Mouse (Mus musculus) urinary bladder, adult 18-20 months (tissue): Measurements from ENCODE around the gene Auh.

Experiments used
- DNase-seq, 2 experiments: peaks; one replicate each; pipeline ENCODE4 v3.0.0; 2022; ENCODE audit warnings: low spot score in 2 of 2, mixed read lengths in 2 of 2

Gene Auh

DNA sequence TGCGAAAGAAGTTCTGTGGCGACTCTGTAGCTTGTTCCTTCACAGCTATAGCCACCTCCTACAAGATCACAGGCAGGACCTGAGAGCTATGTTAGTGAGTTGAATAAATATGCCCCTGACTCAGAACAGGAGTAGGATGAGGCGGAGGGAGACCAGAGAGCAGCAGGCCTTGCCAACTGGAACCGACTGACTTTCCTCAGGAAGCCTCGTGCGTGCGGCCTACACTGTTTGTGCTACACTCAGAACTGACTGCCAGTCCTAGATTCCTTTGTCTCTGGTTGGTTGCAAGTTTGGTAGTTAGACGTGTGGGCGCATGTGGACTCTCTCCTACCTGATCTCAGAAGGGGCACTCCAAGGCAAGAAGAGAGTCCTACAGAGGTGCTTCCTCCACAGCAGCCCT is 50.2 kb downstream of the Auh start:
- DNase-seq, result no peak

DNA sequence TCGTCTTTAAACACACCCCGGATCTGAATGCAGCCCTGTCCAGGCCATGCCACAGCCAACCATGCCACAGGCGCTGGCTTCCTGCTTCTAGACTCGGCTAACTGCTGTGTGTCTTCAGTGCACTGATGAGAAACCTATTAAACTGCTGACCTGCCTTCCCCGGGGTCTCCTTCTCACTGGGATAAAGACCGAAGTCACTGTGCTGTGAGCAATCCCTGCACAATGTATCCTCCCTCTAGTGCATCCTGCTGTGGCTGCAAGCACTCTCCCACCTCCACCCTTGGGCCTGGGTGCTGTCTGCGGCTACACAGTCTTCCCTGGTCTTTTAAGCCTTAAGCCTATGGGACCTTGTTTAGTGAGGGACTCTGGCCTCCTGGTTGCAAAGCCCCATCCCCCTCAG is 50.7 kb downstream of the Auh start:
- no peak for DNase-seq

DNA sequence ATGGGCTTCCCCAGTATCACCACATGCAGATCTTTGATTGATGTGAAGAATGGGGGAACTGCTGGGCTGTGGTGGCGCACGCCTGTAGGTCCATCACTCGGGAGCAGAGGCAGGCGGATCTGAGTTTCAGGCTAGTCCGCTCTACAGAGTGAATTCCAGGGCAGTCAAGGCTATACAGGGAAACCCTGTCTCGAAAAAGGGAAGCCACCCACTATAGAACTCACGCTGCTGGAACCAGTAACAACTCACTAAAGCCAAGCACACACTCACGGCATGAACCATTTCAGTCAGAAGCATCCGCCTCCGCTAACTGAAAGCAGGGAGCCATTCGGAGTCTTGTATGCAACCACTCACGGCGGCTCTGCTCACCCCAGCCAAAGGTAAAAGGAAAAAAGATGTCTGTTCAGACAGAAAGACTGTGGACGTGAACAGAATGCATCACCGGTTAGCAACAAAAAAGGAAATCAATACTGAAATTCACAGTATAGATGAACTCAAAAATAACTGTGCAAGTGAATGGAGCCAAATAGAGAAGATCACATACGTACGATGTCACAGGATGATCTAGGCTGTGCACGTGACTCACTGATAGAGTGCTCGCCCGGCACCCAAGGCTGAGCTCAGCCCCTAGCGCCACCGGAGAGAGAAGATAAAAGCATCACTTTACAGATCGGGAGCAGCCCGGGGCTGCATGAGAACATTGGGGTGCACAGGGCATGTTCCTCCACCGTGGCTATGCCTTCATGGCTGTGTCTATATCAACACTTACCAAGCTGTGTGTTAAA is 53.7 kb downstream of the Auh start:
- DNase-seq, result no peak

DNA sequence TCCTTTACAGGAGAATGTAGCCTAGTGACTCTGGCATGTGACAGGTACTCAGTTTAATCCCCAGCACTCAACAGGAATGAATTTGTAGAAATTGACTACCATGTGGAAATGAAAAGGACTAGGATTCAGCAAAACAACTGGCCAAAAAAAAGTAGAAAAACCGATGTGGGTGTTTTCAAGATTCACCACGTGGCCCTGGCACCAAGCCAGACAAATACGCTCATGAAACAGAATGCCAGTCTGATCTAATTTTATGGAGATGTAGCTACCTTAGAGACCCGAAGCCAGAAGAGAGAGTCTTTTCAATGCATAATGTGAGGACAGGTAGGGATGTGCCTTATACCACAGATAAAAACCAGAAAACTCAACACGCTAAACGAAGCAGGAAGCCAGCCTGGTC is 54.4 kb downstream of the Auh start:
- no peak for DNase-seq

DNA sequence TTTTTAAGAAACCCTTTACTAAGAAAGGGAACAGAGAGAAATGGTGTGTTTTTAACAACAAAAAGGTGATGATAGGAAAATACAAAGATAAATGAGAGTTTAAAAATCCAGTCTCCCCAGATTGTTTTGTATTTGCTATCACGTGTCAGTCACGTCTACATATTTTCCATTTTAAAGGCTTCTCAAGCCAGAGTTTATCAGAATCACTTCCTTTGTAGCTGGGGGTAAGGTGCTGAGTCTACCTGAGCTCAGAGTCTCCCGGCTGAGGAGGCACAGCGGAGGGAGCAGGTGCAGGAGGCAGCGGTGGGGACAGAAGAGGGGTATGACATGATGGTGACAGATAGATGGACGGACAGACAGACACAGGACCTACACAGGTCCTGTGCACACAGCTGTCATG is 55.1 kb downstream of the Auh start:
- DNase-seq, result no peak

DNA sequence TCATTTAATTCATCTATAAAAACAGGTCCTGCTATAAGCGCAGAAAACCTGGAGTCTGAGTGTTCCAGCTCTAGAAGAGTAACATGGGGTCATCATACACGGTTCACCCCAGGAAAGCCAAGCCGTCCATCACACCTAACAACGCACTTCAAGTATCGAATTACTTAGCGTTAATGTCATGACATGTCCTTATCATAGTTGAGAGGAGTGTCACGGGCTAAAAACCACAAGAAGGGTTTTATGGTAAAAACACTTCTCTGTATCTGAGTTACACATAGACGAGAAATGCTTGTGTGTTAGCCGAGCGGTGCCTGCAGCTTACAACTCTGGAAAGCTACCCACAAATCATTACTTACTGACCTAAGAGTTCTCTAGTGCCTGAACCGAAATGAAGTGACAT is 55.6 kb downstream of the Auh start:
- DNase-seq, result no peak

DNA sequence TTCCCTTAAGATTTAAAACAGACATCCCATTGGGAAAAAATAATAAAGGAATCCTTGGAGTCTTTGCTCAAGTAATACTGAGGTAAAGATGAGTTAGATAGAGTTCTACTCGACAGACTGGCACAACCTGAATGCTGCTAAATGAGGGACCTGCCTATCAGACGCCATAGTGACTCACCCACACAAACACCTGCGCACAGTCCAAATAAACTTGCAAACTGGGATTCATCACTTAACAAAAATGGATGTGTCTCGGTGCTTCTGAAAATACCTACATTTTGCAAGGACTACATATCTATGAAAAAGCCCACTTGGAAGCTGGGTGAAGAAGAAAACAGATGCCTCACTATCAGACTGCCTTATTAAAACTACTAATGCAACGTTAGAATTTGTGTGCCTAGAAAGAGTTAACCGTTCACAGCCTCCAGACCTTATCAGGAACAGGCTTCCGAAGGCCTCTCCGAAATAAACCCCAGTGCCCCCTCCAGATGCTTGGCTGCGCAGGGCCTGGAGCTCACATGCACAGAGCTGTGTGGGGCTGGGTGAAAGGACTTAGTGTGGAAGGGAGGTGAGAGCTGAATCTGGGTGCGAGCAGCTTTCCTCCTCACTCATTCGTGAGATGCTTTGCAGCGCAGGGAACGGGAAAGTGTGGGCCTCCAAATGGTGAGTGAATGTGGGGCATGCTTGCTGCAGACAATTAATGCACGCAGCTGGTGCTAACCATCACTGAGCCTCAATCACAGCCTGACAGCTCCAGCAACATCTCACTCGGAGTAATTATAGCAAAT is 63.3 kb downstream of the Auh start:
- no peak for DNase-seq

DNA sequence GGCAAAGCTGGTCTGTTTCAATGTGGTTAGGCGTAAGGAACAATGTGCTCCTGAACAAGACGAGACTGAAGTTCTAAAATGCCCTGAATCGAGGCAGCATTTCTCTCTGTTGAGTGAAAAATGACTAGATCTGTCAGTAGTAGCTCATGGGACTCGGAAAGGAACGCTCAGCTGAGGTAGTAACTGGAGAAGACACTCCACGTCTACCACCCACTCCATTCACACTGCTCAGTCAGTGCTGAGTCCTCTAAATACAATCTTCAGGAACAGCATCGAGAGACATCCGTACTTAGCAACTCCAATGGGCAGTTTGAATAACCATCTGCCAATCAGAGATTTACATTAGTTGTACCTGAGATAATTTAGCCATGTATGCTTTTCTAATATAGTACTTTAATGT is 66.0 kb downstream of the Auh start:
- DNase-seq, result no peak

DNA sequence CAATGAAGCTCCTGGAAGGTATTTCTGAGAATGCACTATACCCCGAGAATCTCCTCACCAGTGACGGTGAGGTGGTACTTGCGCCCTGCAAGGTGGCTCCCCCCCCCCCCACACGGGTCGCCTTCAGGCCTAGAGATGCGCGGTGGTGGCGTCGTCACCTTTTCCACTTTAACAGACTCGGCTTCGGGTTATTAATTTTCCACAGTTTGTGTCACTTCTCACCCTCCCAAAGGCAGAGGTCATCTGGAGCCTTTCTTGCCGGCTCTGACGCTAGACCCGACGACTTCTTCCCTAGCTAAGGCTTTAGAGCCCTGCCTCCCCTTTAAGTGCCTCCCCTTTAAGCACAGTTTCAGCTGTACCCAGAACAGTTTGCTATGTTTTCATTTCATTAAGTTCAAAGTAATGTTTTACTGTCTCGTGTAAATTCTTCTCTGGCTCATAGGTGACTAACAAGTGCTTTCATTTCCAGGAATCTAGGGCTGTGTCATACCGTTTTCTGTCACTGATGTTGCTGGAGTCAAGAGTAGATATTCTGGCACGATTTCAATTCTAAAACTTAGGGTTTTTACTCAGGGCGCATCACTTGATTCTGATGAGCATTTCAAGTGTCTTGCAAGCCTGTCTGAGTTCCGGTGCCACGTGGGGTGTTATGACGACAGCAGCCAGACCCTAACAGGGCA is 69.3 kb downstream of the Auh start:
- DNase-seq, result no peak

DNA sequence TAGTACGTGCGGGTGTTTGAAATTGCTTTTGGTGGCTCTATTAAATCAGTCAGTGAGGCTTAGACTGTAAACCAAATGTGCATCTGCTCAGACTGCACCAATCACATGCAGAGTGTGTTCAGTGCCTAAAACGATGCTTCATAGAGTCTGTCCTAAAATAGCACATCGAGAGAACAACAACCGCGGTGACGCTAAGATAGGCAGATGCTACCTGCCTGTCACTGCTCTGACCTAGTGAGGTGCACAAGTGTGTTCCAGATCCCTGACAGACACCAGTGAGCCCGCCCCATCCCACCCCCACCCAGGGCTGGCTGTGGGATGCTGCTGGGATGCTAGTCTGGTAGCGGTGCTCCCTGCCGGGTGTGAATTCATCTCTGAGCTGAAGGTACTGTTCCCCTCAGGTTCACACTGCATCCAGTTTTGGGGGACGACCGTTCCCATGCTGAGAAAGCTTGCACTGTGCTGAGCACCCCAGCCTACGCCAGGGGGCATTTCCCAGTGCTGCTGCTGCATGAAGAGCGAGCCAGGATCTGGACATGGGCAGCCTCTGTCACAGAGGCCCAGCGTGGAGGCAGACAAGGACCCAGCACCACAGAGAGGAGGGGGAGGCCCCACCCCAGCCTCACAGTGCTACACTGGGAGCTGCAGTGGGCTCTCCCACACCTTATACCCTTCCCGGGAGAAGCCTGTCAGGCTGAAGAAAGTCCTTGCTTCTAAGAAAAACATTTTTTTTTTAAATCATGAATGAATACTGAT is 70.2 kb downstream of the Auh start:
- no peak for DNase-seq

DNA sequence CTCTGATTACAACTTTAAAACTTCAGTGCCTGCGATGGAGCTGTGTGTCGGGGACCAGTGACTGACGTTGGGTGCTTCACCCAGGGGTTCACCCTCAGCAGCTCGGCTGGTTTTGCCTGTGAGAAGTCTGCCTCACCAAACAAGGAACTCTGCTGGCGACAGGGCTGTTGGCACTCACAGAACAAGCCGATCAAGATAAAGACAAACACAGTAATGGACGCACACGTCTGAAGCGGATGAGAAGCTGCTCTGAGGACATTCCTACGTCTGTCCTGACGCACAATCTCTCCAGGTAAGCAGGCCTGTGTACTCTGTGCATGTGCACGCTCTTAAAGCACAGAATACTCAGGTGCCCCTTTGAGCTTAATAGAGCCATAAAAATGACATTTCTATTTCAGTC is 71.1 kb downstream of the Auh start:
- peak; percentile 34 to 52 for DNase-seq

DNA sequence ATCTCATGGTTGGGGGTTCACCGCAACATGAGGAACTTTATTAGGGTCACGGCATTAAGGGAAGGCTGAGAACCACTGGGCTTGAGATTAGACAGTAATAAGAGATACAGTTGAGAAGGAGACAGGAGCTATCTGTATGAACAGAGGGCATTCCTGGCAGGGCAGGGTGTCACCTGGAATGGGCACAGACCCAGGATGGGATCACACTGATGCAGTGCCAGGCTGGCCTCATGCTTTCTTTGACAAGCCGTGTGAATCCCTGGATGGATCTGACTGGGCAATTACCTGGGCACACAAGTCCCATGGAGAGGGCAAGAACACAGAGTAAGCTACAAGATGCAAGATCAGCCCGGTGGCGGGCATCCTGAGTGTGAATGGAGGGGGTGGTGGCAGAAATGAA is 71.7 kb downstream of the Auh start:
- no peak for DNase-seq

DNA sequence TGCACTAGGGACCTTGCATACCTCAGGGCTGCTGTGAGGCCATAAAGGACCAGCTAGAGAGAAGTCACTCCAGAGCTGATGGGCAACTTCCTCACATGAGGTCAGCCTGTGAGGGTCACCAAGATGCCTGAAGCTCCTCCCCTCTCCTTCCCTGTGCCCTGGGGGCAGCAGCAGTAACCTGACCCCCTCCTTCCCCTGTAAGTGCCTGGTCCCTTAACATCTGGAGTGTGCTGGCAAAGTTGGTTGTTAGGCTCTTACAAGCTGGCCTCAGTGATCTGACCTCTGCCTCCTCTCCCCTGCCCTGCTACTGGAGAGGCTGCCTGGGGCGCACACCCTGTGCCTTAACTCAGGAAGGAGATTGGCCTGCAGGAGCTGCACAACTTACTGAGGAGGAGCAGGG is 75.9 kb downstream of the Auh start:
- DNase-seq, result no peak

DNA sequence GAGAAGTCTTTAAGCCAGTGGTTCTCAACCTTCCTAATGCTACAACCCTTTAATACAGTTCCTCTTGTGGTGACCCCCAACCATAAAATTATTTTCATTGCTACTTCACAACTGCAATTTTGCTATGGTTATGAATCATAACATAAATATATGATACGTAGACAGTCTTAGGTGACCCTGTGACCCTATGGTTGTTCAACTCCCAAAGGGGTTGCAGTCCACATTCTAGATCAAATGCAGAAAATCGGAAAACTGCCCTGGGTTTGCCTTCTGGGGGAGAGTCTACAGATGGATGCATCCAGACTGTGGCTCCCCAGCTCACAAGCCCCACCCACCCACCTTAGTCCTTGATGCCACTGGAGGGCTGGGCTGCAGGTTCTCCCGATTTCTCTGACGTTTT is 77.6 kb downstream of the Auh start:
- no peak for DNase-seq

DNA sequence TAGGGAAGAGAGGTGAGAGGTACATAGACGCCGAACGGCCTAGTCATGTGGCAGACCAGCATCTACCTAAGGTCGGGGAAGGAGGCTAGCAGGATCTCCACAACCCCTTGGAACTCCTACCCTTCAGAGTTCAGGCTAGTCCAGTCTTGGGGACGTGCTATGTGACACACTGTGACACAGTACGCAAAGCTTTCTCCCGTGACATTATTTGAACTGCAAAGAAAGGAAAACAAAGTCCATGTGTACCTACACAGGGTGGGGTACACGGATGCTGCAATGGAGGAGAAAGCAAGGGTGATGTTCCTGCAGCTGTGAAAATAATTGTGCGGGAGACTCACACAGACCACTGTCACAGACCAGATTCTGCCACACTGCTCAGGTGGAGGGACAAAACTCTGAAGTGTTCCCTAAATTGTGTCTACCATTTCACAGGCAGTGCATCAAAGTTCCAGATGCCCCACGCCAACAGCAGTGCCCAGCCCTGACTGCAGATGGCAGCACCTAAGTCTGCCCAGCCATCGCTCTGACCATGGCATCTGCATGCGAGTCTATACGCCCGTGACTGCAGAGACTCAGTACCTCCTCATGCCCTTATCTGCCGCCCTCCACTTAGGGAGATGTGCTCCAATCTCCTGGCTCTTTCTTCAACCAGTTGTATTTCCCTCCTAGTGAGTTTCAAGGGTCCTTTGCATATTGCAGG is 79.3 kb downstream of the Auh start:
- no peak for DNase-seq

DNA sequence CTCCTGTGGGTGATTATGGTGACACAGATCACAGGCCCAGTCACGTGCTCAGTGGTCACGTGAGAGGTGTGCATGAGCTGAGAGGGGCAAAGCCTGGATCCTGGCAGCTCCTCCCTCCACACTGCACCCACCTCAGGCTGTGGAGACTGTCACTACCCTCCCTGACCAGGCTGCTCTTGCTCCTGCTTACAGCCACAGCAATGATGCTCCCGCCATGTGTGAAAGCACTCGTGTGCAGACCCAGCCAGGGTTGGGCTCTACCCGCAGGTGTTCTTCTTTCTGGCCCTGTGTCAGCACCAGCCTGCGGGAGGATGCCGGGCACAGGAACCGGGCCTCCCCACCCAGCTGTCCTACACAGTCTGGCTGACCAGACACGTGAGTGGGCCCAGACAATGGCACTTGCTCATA is 80.1 kb downstream of the Auh start:
- no peak for DNase-seq

DNA sequence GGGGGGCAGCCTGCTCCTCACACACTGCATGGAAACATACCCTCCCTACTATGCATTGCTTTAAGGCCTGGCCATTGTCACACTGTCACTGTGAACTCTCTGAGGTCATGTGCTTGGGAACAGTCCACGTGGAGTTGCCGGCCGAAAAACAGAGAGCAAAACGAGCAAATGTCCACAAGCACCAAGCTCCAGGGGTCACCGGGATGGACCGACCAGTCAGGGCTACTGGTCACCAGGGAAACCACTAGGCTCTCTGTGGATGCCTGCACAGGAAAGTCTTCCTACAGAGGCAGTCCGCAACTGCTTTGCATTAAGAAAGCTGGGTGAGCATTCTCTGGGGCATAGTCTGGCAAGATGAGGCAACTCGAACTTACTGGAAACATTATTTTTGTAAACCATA is 82.0 kb downstream of the Auh start:
- DNase-seq, result no peak

DNA sequence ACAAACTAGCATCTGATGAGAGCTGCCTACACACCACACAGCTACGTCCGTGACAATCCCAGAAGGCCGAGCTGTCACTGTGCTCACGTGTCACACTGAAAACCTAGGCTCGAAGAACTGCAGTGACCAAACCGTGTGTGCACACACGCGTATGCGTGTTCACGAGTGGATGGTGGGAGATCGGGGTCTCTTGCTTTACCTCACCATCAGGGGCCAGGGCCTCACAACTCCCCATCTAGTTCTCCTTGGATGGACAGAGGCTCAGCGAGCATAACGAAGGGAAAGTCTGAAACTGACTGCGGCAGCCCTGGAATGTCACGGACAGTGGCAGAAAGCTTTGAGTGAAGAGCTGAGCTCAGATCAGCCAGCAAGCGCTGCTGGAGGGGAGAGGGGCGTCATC is 82.4 kb downstream of the Auh start:
- no peak for DNase-seq

DNA sequence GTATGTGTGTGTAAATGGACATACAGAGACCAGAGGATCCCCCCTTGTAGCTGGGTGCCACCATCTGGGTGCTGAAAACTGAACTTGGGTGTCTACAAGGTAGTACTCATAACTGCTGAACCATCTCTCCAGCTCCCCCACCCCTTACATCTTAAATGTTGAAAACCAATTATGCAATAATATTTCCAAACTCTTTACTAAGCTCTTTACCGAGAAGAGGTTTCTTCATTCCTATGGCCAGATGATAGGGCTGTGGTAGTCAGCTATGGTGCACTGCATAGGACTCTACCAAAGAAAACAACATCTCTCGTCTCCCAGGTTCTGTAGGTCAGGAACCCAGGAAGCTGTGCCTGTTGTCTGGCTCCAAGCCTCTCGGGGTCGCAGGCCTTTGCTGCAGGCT is 83.9 kb downstream of the Auh start:
- DNase-seq, result no peak

DNA sequence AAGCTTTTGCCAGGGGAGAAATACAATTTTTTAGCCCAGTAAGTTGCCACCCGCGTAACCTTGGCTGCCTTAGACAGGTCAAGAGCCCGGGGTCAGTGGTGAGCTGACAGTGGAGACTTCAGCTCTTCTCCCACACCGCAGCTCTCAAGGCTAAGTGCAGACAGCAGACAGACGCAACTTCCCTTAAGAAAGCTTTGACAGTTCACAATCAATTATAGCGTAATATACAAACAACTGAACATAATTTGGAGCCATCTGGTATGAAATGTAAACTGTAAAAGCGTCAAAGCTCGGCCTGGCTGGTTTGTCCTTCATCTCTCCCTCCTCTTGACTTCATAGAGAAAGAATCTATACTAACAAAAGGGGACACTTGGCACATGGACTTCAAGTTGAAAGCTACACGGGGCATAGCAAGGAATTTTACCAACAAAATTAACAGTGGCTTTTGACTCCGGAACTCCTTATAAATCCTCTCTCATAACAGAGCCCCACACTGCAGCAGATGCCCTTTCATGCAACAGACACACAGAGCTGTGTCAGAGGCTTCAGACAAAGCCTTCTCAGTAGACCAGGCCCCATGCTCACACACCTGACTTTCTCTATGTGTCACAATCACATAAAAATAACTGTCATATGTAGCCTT is 85.8 kb downstream of the Auh start:
- DNase-seq, result no peak

DNA sequence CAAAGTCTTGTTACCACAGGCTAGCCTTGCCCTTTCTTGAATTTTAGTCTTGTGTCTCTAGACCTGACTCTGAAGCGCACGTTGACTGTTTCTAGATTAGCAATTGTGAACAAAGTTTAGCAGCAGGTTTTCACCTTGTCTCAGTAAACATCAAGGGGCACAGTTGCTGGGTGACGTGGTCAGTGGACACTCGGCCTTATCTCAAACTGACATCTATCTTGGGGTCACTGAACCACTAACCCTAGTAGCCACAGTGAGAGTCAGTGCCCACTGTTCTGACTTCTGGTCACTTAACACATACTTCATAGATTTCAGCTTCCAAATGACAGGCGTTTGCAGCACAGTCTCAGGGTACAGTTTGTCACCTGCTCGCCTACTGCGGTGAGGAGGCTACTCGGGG is 93.2 kb downstream of the Auh start:
- DNase-seq, result no peak
